Mouse (Mus musculus): ENCODE measurements around the gene Txndc12. TPM values are rescaled to one million over a fixed set of nuclear protein-coding genes. Genes with fewer than 3 reads are reported as not detected.

The Txndc12 gene
- polyA plus RNA-seq, 1 experiment from 2014 or later: 130 TPM

GRCm38 (mm10) chr4:108848505-108848848, 14.1 kb downstream of the Txndc12 start, which contains the start of gene A730015C16Rik:
A730015C16Rik (minus strand) TSS chr4:108848619.
- 12% methylated on average over 20 of the region's 20 CpGs for WGBS
- peaks cover 2% of the 10 kb centered on the region; the same call in 1 of the 2 replicates for H3K36me3 ChIP-seq (replicated peaks; ENCODE audit: control insufficient read depth, insufficient read depth, low read depth, low read length)
- H3K27me3 ChIP-seq (ENCODE audit: control insufficient read depth, insufficient read depth, low read length): no peaks in the 10 kb centered on the region
- H3K4me1 ChIP-seq (ENCODE audit: control insufficient read depth, insufficient read depth, low read length): no peaks in the 10 kb centered on the region
- ATAC-seq (replicated peaks; ENCODE audit: insufficient number of reproducible peaks, low FRiP score, low TSS enrichment, low read depth) (no peak; the same call in 1 of the 2 replicates), DNase-seq (ENCODE audit: low spot score) (peak; percentile 28)
- peak within 1 kb of the TSS; percentile 88 for H3K27ac ChIP-seq (replicated peaks; ENCODE audit: low read depth, low read length)
- H3K4me2 ChIP-seq (ENCODE audit: low read depth, low read length): peak within 1 kb of the TSS; percentile 92
- H3K9me3 ChIP-seq (replicated peaks; ENCODE audit: control insufficient read depth, low read length): no peaks in the 10 kb centered on the region
- peak within 1 kb of the TSS; percentile 89 for H3K4me3 ChIP-seq (ENCODE audit: low read depth, low read length)
- H3K9ac ChIP-seq (replicated peaks; ENCODE audit: low read length): peak within 1 kb of the TSS; percentile 86

- Histone ChIP-seq H3K27me3 (ENCODE audit: control insufficient read depth, insufficient read depth, low read length) (no peaks in the 10 kb centered on the region), H3K36me3 (replicated peaks; ENCODE audit: control insufficient read depth, insufficient read depth, low read depth, low read length) (peaks cover 3% of the 10 kb centered on the region), H3K27ac (replicated peaks; ENCODE audit: low read depth, low read length) (no peak overlapping the region), H3K9me3 (replicated peaks; ENCODE audit: control insufficient read depth, low read length) (no peaks in the 10 kb centered on the region), H3K4me3 (ENCODE audit: low read depth, low read length) (no peak overlapping the region), H3K4me2 (ENCODE audit: low read depth, low read length) (no peak overlapping the region), H3K9ac (replicated peaks; ENCODE audit: low read length) (no peak overlapping the region), H3K4me1 (ENCODE audit: control insufficient read depth, insufficient read depth, low read length) (no peaks in the 10 kb centered on the region)
- ATAC-seq (replicated peaks; ENCODE audit: insufficient number of reproducible peaks, low FRiP score, low TSS enrichment, low read depth) (no peak), DNase-seq (ENCODE audit: low spot score) (no peak)
- WGBS: 86% methylated on average over 7 of the region's 7 CpGs
These were observed 32.4 kb downstream of the Txndc12 start for GRCm38 (mm10) chr4:108866806-108867205.

GRCm38 (mm10) chr4:108869730-108870374, 35.5 kb downstream of the Txndc12 start:
- H3K9ac ChIP-seq (replicated peaks; ENCODE audit: low read length): no peak overlapping the region
- H3K4me1 ChIP-seq (ENCODE audit: control insufficient read depth, insufficient read depth, low read length): no peaks in the 10 kb centered on the region
- DNase-seq (ENCODE audit: low spot score): peak; percentile 96
- ATAC-seq (replicated peaks; ENCODE audit: insufficient number of reproducible peaks, low FRiP score, low TSS enrichment, low read depth): peak; percentile 76; the same call in 1 of the 2 replicates
- no peak overlapping the region for H3K4me3 ChIP-seq (ENCODE audit: low read depth, low read length)
- H3K4me2 ChIP-seq (ENCODE audit: low read depth, low read length): no peak overlapping the region
- no peaks in the 10 kb centered on the region for H3K9me3 ChIP-seq (replicated peaks; ENCODE audit: control insufficient read depth, low read length)
- H3K27me3 ChIP-seq (ENCODE audit: control insufficient read depth, insufficient read depth, low read length): no peaks in the 10 kb centered on the region
- no peaks in the 10 kb centered on the region for H3K36me3 ChIP-seq (replicated peaks; ENCODE audit: control insufficient read depth, insufficient read depth, low read depth, low read length)
- 35% methylated on average over 10 of the region's 10 CpGs for WGBS
- no peak overlapping the region for H3K27ac ChIP-seq (replicated peaks; ENCODE audit: low read depth, low read length)

- no peaks in the 10 kb centered on the region for H3K27me3 ChIP-seq (ENCODE audit: control insufficient read depth, insufficient read depth, low read length)
- 85% methylated on average over 5 of the region's 5 CpGs for WGBS
- H3K9me3 ChIP-seq (replicated peaks; ENCODE audit: control insufficient read depth, low read length): no peaks in the 10 kb centered on the region
- H3K36me3 ChIP-seq (replicated peaks; ENCODE audit: control insufficient read depth, insufficient read depth, low read depth, low read length): no peaks in the 10 kb centered on the region
- no peak overlapping the region for H3K4me2 ChIP-seq (ENCODE audit: low read depth, low read length)
- no peak overlapping the region for H3K27ac ChIP-seq (replicated peaks; ENCODE audit: low read depth, low read length)
- H3K4me3 ChIP-seq (ENCODE audit: low read depth, low read length): no peak overlapping the region
- H3K9ac ChIP-seq (replicated peaks; ENCODE audit: low read length): no peak overlapping the region
- DNase-seq (ENCODE audit: low spot score) (no peak), ATAC-seq (replicated peaks; ENCODE audit: insufficient number of reproducible peaks, low FRiP score, low TSS enrichment, low read depth) (no peak)
- H3K4me1 ChIP-seq (ENCODE audit: control insufficient read depth, insufficient read depth, low read length): no peaks in the 10 kb centered on the region
These were observed 39.3 kb downstream of the Txndc12 start for GRCm38 (mm10) chr4:108873746-108874145.

- no peak overlapping the region for H3K9ac ChIP-seq (replicated peaks; ENCODE audit: low read length)
- H3K27me3 ChIP-seq (ENCODE audit: control insufficient read depth, insufficient read depth, low read length): no peaks in the 10 kb centered on the region
- no peaks in the 10 kb centered on the region for H3K4me1 ChIP-seq (ENCODE audit: control insufficient read depth, insufficient read depth, low read length)
- DNase-seq (ENCODE audit: low spot score) (no peak), ATAC-seq (replicated peaks; ENCODE audit: insufficient number of reproducible peaks, low FRiP score, low TSS enrichment, low read depth) (no peak)
- WGBS: 76% methylated on average over 6 of the region's 6 CpGs
- H3K4me3 ChIP-seq (ENCODE audit: low read depth, low read length): no peak overlapping the region
- no peak overlapping the region for H3K4me2 ChIP-seq (ENCODE audit: low read depth, low read length)
- H3K27ac ChIP-seq (replicated peaks; ENCODE audit: low read depth, low read length): no peak overlapping the region
- H3K9me3 ChIP-seq (replicated peaks; ENCODE audit: control insufficient read depth, low read length): no peaks in the 10 kb centered on the region
- no peaks in the 10 kb centered on the region for H3K36me3 ChIP-seq (replicated peaks; ENCODE audit: control insufficient read depth, insufficient read depth, low read depth, low read length)
These were observed 43.5 kb downstream of the Txndc12 start for GRCm38 (mm10) chr4:108877901-108878300.

GRCm38 (mm10) chr4:108878963-108879822, 44.8 kb downstream of the Txndc12 start, which contains the start of gene Rab3b:
Rab3b (plus strand) TSS chr4:108879063.
- Histone ChIP-seq H3K27ac (replicated peaks; ENCODE audit: low read depth, low read length) (no peak within 1 kb of the TSS), H3K4me1 (ENCODE audit: control insufficient read depth, insufficient read depth, low read length) (no peaks in the 10 kb centered on the region), H3K36me3 (replicated peaks; ENCODE audit: control insufficient read depth, insufficient read depth, low read depth, low read length) (no peaks in the 10 kb centered on the region), H3K9me3 (replicated peaks; ENCODE audit: control insufficient read depth, low read length) (no peaks in the 10 kb centered on the region), H3K4me2 (ENCODE audit: low read depth, low read length) (peak within 1 kb of the TSS; percentile 78), H3K4me3 (ENCODE audit: low read depth, low read length) (peak within 1 kb of the TSS; percentile 63), H3K9ac (replicated peaks; ENCODE audit: low read length) (peak within 1 kb of the TSS; percentile 64), H3K27me3 (ENCODE audit: control insufficient read depth, insufficient read depth, low read length) (no peaks in the 10 kb centered on the region)
- under 1% methylated on average over 46 of the region's 46 CpGs for WGBS
- ATAC-seq (replicated peaks; ENCODE audit: insufficient number of reproducible peaks, low FRiP score, low TSS enrichment, low read depth) (peak; percentile 87), DNase-seq (ENCODE audit: low spot score) (peak; percentile 85)

- no peaks in the 10 kb centered on the region for H3K4me1 ChIP-seq (ENCODE audit: control insufficient read depth, insufficient read depth, low read length)
- no peaks in the 10 kb centered on the region for H3K27me3 ChIP-seq (ENCODE audit: control insufficient read depth, insufficient read depth, low read length)
- H3K36me3 ChIP-seq (replicated peaks; ENCODE audit: control insufficient read depth, insufficient read depth, low read depth, low read length): no peaks in the 10 kb centered on the region
- H3K4me2 ChIP-seq (ENCODE audit: low read depth, low read length): no peak overlapping the region
- no peak overlapping the region for H3K27ac ChIP-seq (replicated peaks; ENCODE audit: low read depth, low read length)
- no peaks in the 10 kb centered on the region for H3K9me3 ChIP-seq (replicated peaks; ENCODE audit: control insufficient read depth, low read length)
- no peak overlapping the region for H3K9ac ChIP-seq (replicated peaks; ENCODE audit: low read length)
- 32% methylated on average over 13 of the region's 13 CpGs for WGBS
- peak; percentile 58; the same call in 1 of the 2 replicates for ATAC-seq (replicated peaks; ENCODE audit: insufficient number of reproducible peaks, low FRiP score, low TSS enrichment, low read depth)
- peak; percentile 45 for DNase-seq (ENCODE audit: low spot score)
- H3K4me3 ChIP-seq (ENCODE audit: low read depth, low read length): no peak overlapping the region
These were observed 49.4 kb downstream of the Txndc12 start for GRCm38 (mm10) chr4:108883815-108884214.

GRCm38 (mm10) chr4:108887456-108887855, 53.1 kb downstream of the Txndc12 start:
- Histone ChIP-seq H3K4me2 (ENCODE audit: low read depth, low read length) (no peak overlapping the region), H3K9me3 (replicated peaks; ENCODE audit: control insufficient read depth, low read length) (no peaks in the 10 kb centered on the region), H3K27ac (replicated peaks; ENCODE audit: low read depth, low read length) (no peak overlapping the region), H3K36me3 (replicated peaks; ENCODE audit: control insufficient read depth, insufficient read depth, low read depth, low read length) (no peaks in the 10 kb centered on the region), H3K4me1 (ENCODE audit: control insufficient read depth, insufficient read depth, low read length) (no peaks in the 10 kb centered on the region), H3K4me3 (ENCODE audit: low read depth, low read length) (no peak overlapping the region), H3K27me3 (ENCODE audit: control insufficient read depth, insufficient read depth, low read length) (no peaks in the 10 kb centered on the region), H3K9ac (replicated peaks; ENCODE audit: low read length) (no peak overlapping the region)
- ATAC-seq (replicated peaks; ENCODE audit: insufficient number of reproducible peaks, low FRiP score, low TSS enrichment, low read depth) (no peak), DNase-seq (ENCODE audit: low spot score) (no peak)
- 88% methylated on average over 4 of the region's 4 CpGs for WGBS

Data from embryonic facial prominence, embryonic 11.5 days (tissue).